Mouse (Mus musculus) right cerebral cortex, postnatal 25 days (tissue): ENCODE results near the gene Il10ra.
A peak's percentile ranks its signal among the peaks of the same experiment; 100 is the strongest.

Source experiments
- DNase-seq: peaks from one replicate; pipeline ENCODE4 v3.0.0; 2022

Il10ra gene

DNA sequence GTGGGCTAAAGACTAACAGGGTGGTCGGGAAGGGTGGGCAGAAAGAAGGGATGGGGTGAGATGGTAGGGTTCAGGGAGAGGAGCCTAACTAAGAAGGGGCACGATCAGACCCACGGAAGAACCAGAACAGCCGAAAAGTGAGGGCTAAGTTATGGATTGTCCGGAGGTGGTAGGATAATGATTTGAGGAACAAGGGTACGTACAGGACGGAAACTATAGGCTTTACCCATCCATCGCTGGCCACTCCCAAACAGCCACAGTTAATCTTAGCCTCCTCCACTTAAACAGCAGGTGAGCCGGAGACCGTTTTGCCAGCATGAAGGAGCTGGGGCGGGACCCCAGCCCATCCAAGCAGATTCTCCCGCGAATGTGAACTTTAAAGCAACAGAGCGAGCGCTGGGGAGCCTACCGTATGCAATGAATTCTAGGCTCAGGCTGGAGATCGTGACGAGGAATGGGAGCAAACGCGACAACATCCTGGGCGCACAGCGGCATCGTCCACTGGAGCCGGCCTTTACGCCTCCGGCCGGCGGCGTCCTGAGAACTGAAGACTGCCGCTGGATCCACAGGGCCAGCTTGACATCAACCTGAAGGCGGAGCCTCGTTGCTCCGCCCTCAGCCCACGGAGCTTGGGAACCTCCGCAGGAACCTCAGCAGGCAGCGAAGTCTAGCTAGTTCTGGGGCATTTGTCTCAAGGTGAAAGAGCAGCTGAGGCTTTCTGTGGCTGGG is at the start of gene Il10ra:
Gene Il10ra (minus strand): TSS at position 553 of the 729 bp plus-strand sequence.
- DNase-seq: peak; percentile 38

DNA sequence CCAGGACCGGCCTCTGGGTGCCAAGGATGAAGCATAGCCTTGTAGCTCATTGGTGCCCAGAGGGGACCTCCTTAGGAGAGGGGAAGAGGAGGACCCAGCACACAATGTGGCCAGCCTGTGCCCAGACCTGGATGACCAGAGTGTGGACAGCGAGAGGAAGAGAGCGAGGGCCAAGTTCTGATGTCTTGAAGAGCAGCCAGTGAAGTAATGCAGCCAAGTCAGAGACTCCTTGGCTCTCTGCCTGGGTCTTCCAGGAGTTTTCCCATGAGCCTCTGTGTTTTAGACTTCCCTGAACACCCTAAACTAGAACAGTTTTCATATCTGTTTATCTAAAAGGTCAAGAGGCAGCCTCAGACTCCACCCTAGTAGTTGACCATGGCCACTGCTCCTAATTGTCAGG is 48.7 kb upstream of the Il10ra start:
- DNase-seq: no peak

DNA sequence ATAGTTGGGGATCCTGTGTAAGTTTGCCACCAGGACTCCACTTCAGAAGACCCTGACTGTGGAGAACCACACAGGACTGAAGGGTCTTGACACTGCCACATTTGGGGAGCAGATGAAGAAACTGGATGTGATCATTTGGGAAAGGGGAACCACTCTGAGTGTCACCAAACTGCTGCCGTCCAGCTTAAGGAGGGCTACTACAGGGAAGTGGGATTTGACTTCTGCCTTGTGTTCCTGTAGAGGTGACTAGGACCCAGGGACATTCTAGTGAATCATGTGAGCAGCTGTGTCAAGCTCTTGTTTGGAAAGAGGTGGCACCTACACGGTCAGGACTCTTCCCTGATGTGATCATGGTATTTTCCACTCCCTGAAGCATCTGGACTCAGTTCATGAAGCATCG is 45.0 kb upstream of the Il10ra start:
- DNase-seq: no peak

DNA sequence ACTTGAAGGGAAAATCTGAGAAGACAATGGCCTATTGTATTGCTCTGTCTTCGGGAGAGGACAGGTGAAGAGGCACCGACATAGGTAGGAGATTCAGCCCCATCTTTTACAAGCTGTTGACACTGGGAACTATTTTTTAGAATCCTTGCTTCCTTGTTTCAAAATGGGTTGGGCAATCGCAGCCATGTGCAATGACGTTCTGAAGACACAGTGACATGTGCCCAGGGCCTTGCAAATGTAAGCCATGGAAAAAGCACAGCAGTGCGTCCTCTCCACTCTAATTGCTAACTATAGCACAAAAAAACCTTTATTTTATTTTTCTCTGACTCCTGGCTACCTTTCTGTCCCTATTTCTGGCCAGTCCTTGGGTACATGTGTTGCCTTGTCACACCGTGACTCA is 42.9 kb upstream of the Il10ra start:
- no peak for DNase-seq

DNA sequence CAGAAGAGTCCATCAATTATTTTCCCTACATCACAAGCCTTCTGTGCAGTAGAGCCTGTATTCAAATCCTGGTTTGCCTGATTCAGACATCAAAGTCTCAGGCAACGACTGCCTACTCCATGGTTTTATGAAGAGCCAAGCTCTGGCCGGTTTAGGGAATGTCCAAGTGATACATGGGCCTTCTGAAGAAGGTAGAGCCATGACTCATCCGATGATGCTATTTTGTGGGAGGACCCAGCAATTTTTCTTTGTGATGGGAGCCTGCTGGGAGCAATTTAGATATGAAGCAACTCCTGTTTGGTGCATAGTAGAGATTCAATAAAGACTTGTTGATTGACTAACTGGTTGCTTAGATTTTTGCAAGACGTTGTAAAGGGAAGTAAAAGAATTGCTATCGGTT is 39.6 kb upstream of the Il10ra start:
- DNase-seq: no peak

DNA sequence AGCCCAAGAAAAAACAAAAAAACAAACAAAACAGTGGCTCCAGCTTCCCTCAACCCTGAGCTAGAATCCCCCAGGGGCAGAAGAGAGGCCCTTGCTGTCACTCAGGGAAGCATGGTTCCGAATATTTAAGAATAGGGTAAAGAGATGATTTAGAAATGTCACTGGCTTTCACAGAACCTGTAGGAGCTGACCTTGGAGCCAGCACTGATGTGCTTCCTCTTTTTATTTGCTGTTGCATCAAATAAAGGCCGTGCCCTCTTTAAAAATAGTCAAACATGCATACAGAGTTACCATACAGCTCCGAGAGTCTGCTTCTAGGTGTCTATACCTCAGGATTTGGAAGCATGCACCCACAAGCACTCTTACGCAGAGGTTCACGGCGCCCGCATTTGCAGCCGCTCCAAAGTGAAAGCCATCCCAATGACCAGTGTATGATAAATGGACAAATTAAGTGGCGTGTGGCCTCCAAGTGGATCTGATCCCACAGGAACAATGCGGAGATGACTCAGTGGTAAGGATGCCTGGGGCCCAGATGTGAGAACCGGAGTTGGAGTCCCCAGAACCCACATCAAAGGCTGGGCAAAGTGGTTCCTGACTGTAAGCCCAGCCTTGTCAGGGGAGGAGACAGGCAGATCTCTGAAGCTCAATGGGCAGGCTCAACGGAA is 37.9 kb upstream of the Il10ra start:
- no peak for DNase-seq

DNA sequence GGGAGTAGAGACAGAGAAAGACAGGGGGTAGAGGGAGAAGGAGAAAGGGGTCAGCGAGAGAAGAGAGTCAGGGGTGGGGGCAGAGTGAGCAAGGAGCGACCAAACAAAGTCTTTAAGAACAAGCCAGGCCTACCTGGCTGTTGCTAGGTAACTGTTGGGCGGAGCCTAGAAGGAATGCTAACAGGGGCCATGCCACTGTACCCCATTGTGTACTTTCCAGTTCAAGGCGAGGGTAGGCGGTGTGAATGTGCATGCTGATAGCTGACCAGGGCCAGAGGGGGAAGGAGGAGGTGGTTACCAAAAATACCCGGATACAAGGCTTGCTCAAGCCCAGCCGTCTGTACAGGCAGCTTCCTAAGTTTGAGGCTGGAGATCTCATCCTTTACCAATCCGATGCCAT is 32.8 kb upstream of the Il10ra start:
- no peak for DNase-seq

DNA sequence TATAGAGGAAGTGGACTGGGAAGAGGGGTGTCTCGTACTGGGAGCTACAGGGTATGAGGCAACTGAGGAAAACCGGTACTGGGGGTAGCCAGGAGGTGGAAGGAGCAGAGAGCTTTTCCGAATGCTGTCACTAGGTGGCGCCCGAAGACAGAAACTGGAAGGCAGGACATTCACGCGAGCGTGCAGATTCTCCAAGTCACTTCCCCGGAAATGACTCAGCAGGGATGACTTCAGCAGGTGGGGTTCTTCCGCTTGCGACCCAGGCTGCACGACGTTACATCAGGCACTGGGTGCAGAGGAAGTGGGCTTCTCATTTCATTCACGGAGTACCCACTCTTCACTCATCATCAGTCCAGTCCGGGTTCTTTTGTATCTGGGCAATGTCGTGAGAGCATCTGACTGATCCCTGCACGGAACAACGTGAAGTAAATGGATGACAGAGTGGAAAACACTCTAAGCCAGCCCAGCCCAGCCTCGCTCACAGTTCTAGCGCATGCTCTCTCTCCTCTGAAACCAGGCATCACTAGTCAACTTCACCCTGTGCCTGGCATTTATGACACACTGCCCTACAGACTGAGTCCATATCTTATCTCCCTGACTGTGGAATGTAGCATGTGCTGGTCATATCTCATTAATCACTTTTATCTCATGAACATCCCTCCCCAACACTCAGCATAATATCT is 31.6 kb upstream of the Il10ra start:
- DNase-seq: peak; percentile 94

DNA sequence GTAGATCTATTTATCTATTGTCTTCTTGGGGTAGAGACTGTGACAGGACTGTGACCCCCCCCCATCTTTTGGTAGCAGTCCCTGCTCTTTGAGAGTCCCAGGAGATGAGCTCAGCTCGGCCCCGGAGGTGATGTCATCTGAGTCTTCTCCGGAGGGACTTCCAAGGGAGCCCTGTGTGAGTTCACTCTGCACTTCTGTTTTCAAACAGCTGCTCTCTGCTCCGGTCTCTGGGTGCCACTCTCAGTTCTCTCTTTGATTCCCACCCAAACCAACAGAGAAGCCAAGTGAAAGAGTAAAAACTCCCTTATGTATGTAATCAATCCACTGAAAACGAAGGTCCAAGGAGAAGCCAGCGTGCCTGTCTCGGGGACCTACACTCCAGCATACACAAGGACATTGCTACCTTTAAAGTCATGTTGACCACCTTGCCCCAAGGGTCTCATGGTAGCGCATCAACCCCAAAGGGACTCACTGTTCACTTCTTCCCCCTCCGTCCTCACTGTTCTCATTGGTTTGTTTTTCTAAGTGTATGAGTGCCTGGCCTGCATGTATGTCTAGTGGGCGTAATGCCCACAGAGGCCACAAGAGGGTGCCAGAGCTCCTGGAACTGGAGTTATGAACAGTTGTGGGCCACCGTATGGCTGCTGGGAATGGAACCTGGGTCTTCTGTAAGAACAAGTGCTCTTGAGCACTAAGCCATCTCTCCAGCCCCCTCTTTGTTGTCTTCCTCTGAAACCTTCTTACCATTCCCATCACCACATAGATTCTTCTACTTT is 30.5 kb upstream of the Il10ra start:
- no peak for DNase-seq

DNA sequence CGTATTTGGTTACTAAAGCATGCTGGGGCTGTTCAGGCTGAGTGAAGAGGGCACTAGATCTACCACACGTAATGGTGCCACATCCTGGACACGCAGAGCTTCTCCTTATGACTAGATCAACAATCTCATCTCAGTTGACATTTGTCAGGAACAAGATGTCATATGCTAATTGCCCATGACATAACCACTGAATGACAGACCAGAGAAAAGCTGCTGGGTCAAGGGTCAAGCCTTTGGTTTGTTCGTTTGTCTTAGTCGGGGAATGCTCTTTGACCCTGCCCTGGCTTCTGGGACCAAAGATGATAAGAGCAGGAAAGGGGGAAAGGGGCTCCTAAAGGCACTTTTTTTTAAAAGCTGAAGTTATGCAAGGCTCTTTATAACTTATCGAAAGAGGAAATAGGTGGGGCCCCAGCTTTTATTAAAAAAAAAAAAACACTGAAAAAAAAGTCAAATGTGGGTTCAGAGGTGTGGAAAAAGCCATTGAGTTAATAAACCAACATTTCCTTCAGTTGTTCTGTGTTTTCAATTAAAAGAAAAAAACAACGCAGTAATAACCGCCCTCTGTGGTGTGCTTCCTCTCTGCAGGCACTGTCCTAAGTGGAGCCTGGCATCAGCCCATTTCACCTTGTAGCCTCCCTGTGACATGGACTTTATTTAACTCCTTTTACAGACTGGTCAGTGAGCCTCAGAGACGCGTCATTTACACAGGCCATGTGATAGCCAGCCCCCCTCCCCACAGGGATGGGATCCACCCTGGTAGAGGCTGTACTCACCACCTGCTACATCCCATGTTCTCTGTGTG is 25.5 kb upstream of the Il10ra start:
- no peak for DNase-seq

DNA sequence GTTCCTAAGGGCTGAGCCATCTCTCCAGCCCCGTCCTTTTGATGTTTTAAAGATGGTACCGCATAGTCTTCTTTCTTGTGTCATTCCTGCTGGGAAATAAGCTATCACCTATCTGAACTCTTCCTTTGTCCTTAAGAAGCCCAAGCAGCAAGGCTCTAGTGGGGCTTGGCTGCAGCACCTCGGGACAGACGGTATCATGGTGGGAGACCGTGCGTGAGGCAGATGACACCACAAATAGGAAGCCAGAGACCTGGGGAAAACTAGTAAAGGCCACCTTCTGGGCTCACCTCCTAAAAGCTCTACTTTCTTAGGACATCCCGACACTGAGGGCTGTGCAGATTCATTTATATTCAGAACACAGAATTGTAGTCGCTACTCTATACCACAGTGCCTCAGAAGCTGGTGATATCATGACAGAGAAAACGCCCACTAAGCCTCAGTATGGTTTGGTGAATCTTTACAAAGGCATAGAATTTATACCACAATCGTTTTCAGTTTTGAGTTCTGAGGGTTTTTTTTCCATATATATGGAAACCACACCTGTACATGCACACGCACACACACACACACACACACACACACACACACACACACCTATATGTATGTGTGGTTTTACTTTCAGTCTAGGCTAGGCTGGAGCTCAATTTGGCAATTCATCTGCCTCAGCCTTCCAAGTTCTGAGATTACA is 22.7 kb upstream of the Il10ra start:
- DNase-seq: no peak

DNA sequence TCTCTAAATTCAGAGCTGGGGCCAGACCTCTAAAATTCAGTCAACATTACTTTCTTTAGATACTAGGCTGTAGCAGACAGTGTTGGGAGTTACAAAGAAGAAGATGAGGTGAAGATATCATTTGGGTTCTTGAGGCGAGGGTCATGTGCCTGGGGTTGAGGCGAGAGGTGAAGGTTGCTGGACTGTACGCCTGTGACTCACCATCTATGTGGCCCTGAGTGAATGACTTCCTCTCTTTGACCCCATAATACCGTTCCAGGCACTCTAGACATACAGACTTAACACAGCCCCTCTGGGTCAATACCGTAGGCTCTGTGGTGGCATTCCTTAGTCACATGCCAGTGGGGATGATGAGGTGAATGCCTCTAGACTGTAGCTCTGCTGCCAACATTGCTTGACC is 13.5 kb upstream of the Il10ra start:
- no peak for DNase-seq

DNA sequence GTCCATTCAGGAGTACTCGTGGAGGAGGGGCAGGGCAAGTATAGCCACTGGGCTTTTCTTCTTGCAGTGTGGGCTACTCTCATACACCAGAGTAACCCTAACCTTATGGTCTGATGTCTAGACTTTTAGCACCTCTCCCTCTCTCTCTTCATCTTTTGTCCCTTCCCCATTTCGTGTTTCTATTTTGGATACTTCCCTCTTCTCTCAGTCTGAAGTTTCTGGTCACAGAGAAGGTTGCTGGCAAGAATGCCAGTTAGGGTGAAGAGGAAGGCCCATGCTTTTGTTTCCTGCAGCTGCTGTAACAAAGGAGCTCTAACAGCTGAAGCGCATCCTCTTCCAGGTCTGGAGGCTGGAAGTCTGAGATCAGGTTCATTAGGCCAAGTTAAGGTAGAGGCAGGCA is 11.9 kb upstream of the Il10ra start:
- no peak for DNase-seq

DNA sequence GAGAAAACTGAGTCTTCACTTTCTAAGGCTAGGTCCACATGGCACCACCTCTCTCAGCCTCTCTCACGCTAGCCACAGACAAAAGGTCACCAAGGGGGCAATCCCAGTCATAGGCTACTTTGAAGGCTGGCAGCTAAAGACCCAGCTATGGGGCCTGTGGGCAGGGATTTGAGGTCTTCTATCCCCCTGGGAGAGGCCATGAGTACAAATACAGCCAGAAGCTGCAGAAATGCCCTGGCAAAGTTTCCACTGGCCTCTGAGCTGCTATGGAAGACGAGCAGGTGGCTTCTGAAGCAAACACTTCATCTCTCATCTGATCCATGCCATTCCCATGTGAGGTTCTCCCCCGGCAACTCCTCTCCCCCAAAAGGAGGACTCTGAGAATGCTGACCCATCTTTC is 11.1 kb upstream of the Il10ra start:
- no peak for DNase-seq

DNA sequence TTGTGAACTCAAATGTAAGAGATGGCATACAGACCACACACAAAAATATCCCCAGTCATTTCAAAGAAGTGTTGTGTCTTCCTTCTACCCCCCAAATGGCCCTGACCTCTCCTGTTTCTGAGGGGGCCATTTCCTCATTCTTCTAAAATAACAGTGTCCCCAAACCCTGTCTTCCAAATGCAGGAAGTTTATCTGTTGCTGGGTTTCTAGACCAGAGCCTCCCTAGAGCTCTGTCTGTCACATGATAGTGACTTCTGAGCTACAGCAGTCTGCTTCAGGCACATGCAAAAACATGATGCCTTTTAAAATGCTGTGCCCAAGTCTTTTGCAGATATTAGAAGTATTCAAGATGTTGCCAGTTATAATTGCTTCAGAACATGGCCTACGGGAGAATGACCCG is 5.7 kb upstream of the Il10ra start:
- DNase-seq: no peak

DNA sequence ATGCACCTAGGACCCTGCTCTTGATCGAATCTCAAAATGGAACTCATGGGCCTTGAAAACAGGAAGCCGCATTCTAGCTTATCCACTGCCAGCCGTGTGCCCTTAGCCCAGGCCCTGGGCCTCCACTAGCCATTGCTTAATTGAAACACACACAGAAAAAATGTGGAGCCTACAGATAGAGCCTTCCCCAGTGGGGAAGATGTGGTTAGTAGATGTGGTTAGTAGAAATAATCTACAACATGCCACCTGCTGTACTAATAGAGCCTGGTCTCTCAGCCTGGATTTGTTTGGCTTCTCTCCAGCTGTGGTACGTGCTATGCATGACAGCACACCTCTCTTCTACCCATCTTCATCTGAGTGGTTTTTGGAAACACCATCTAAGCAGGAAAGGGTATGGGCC is 5.3 kb upstream of the Il10ra start:
- DNase-seq: no peak

DNA sequence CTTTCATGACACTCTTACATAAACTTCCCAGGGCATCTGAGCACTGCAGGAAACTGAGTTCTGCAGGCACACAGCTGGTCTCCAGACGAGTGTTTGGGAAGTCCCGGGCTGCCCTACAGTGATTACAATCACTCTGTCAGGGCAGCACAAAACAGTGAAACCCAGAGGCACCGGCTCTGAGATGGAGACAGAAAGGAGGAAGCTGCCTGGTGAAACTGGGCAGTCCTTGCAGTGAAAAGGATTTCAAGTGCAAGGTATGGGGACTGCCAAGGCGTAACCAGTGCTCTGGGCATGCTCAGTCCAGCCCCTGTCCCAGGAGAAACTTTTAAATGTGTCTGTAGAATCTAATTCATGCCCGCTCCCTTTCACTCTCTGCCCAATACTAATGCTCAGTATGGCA is 3.3 kb upstream of the Il10ra start:
- no peak for DNase-seq

DNA sequence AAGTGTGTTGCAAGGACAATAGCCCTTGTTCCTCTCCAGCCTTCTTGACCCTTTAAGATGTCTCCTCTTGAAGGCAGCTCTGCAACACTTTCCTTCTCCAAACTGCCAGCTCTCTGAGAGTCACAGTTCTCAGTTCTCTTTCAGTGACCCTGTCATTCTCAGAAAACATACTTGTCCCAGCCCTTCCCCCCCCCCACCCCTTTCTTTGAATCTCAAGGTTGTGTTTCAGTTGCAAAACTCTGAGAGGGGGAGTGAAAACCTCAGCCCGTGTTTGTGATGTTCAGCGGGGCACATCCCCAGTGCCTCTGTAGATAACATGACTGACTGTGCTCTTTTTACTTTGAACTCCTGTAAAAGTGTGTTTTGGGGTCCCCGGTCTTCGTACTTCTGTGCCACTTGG is 870 bp downstream of the Il10ra start:
- no peak for DNase-seq

DNA sequence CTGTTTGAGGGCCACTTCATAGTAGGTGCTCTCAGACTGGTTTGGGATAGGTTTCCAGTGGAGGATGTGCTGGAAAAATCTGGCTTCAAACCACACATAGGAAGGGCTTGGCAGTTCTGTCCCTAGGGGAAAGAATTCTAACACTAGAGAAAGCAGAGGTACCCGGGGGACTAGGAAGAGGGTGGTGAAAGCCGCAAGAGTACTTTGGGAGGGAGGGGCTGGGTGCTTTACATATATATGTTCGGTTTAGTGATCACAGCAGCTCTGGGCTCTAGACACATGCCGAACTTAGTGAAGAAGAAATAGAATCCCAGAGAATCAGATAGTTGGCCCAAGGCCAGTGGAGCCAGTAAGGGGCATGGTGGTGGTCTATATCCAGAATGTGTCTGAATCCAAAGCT is 1.9 kb downstream of the Il10ra start:
- no peak for DNase-seq

DNA sequence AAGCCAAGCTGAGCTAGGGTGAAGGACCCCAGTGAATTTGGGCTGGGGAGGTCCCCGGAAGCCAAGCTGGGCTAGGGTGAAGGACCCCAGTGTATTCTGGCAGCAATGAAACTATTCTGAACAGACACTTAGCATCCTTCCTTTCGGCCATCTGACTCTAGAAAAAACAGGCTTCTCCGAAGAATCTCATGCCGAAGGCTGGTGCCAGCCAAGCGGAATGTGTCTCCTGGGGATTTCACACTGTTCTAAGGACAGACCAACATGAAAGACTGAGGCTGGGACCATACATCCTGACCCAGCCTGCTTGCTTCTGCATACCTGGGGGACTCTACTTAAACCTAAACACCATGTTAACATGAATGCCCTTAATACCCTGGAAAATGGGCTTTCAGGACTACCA is 7.1 kb downstream of the Il10ra start:
- no peak for DNase-seq

DNA sequence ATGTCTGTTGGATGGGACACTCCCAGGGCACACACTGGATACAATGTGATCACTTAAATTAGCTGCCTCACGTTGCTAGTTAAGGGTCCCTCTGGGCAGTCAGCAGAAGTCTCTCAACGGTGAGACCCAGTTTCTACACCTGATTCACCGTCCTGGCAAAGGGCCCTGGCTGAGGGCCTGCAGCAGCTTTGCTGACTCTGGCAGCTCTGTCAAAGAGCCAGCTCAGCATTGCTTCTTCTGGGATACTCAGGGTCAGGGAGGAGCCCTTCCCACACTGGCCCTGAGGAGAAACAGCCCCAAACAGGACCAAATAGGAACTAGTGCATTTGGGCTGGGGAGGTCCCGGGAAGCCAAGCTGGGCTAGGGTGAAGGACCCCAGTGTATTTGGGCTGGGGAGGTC is 7.5 kb downstream of the Il10ra start:
- DNase-seq: no peak

DNA sequence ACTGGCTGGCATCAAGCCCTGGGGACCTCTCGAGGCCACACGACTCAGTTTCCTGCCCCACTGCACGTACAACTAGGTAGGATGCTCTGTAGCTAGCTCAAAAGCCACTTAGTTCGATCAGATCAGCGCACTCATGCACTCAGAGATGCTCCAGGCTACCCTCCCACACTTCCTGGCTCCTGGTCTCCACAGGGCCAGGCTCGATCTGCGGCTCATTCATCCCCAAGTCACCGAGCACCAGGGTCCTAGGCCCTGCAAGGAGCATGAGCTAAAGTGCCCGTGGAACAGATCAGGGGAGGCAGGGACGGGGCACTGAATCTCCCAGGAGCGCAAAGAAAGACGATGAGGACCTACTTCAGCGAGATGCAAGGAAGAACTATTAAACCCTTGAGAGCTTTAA is 9.9 kb downstream of the Il10ra start:
- no peak for DNase-seq
